ENCODE assay signal across 17 mouse cellular contexts in the genomic region with DNA sequence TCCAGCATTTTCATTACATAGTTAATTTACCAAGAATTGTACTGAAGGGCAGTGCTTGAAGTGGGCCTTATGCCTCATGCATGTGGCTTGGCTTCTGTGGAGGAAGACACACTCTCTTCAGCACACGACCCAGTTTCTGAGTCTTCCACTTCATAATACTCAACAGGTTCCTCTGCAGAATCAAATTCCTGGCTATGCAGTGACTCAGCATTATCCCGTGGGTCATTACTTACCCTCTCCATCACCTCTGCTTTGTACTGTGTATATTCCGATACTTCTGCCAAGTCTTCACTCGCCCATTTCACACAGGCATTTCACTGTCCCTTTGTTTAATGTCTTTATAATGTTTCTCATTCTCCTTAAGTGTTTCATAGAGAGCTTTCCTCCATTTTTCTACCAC.
"Had no signal": no experiment of that assay in that cellular context is flagged by ENCODE, and none has a peak within 500 bp of the region (broad histone marks: within the 10 kb centered on the region; RNA-seq: fewer than 3 reads in every experiment).

No protein-coding gene starts in this region.

- H3K27me3 ChIP-seq: lung, embryonic 15.5 days; megakaryocyte, embryonic 14.5 days; midbrain, embryonic 13.5 days; midbrain, embryonic 15.5 days; neural tube, embryonic 12.5 days; stomach, embryonic 15.5 days had no signal

- H3K9ac ChIP-seq: liver, postnatal 0 days; lung, embryonic 15.5 days; midbrain, embryonic 13.5 days; midbrain, embryonic 15.5 days; neural tube, embryonic 12.5 days; stomach, embryonic 15.5 days had no signal

- H3K9me3 ChIP-seq: lung, embryonic 15.5 days; megakaryocyte, embryonic 14.5 days; midbrain, embryonic 13.5 days; midbrain, embryonic 15.5 days; neural tube, embryonic 12.5 days; stomach, embryonic 15.5 days had no signal

- H3K4me2 ChIP-seq: lung, embryonic 15.5 days; midbrain, embryonic 11.5 days; midbrain, embryonic 13.5 days; midbrain, embryonic 15.5 days; neural tube, embryonic 12.5 days; stomach, embryonic 15.5 days had no signal

- H3K4me1 ChIP-seq: lung, embryonic 15.5 days; megakaryocyte, embryonic 14.5 days; midbrain, embryonic 13.5 days; midbrain, embryonic 15.5 days; neural tube, embryonic 12.5 days; stomach, embryonic 15.5 days had no signal

- H3K36me3 ChIP-seq: lung, embryonic 15.5 days; midbrain, embryonic 13.5 days; midbrain, embryonic 15.5 days; neural tube, embryonic 12.5 days; stomach, embryonic 15.5 days had no signal

- H3K27ac ChIP-seq: lung, embryonic 15.5 days; macrophage; midbrain, embryonic 13.5 days; midbrain, embryonic 15.5 days; neural tube, embryonic 12.5 days; stomach, embryonic 15.5 days; stomach, postnatal 0 days had no signal

- H3K4me3 ChIP-seq: lung, embryonic 15.5 days; megakaryocyte, embryonic 14.5 days; midbrain, embryonic 13.5 days; midbrain, embryonic 15.5 days; neural tube, embryonic 12.5 days; stomach, embryonic 15.5 days had no signal

- DNase-seq: liver, postnatal 0 days; lung, adult 2 months; lung, postnatal 14 days; lung, postnatal 36 days; right cerebral cortex, postnatal 14 days; thymus, postnatal 14 days; thymus, postnatal 36 days had no signal

- ATAC-seq: liver, postnatal 0 days; lung, postnatal 0 days; midbrain, embryonic 13.5 days; midbrain, embryonic 15.5 days had no signal
